Mouse (Mus musculus) liver, postnatal 0 days (tissue): ENCODE results near the gene Zfhx3.

Source experiments
- CTCF ChIP-seq: sonication (generic); IDR thresholded peaks from 2 replicates; pipeline ENCODE4 v1.5.1; 2016; ENCODE audit warnings: antibody characterized with exemption, low read depth
- EP300 ChIP-seq: IDR thresholded peaks from 2 replicates; pipeline ENCODE4 v1.6.1; 2016; ENCODE audit warnings: antibody characterized with exemption, low read depth, mild to moderate bottlenecking

DNA sequence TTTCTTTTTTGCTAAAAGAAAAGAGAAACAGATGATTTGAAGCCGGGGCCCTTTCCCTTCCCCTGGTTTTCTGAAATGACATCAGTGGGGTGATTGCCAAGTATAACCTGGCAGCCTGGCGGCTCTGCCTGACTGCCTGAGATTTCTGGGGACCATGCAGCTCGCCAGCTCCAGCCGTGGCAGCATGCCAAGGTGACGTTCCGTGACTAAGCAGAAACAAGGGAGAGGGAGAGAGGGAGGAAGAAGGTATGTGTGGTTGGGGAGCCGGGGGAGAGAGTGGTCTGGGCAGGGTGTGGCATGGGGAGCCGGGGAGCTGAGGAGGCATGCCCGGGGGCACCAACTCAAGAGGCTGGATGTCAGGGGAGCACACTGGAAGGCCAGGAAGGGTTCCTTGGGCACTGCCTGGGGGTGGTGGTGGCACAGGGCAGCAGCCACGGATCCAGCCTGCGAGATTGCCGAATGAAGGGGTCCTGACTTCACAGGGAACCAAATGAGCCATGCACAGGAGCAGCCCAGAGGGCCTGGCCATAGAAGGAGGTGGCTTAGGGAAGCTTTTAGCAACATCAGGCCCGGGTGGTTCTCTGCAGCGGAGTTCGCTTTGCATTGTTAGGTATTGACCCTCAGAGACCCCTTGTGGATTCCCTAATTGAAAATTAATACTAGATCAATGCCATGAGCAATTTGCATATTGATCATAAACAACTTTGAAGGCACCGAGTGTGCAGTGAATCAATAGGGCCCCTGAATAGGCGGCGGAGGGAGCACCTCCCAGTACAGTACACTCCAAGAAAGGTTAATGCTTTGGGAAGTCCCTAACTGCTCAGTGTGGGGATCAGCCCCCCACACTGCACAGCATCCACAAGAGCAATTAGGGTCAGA, 954.3 kb downstream of the Zfhx3 start:
- no peak for TF ChIP-seq EP300
- TF ChIP-seq CTCF: no peak
